Mouse (Mus musculus) ES-Bruce4 (cell line): ENCODE results near the gene Ccdc116.

Experiments
- CTCF ChIP-seq: IDR thresholded peaks from one replicate; pipeline ENCODE4 v1.8.1; 2011; ENCODE audit warnings: low read depth, low read length
- EP300 ChIP-seq: IDR thresholded peaks from 2 replicates; pipeline ENCODE4 v1.6.1; 2011; ENCODE audit warnings: low read depth, low read length; ENCODE audit not compliant: insufficient read depth
- POLR2A ChIP-seq: IDR thresholded peaks from one replicate; pipeline ENCODE4 v1.8.1; 2011; ENCODE audit warnings: low read length; ENCODE audit not compliant: insufficient read depth

GRCm38 (mm10) chr16:17179706-17180105 is 32.7 kb upstream of the Ccdc116 start:
- TF ChIP-seq POLR2A (no peak), CTCF (no peak), EP300 (no peak)
